Mouse (Mus musculus) heart, embryonic 13.5 days (tissue): Measurements from ENCODE around the gene Zkscan6. TPM values are rescaled to one million over a fixed set of nuclear protein-coding genes. Genes with fewer than 3 reads are reported as not detected.

Experiments
- polyA plus RNA-seq: library from polyadenylated mRNA; unstranded; fragments of >200 nt; fragmentation: Nextera tagmentation; extraction: Ambion mirVana; gene quantifications from 2 replicates; pipeline ENCODE4 v1.2.1, GENCODE M21; 2015

Zkscan6 gene
- polyA plus RNA-seq, 1 experiment from 2014 or later = 10.4 TPM

Other genes starting within 250 kb of the Zkscan6 start
- gene Map2k4, start 18.9 kb upstream of the Zkscan6 start, polyA plus RNA-seq = 62.3 and 63.5 TPM in 2 replicates